Mouse (Mus musculus): ENCODE results near the gene Tarbp2. TPM values are rescaled to one million over a fixed set of nuclear protein-coding genes. Genes with fewer than 3 reads are reported as not detected.

Tarbp2 gene
- polyA plus RNA-seq, 1 experiment = 54.9 TPM

DNA sequence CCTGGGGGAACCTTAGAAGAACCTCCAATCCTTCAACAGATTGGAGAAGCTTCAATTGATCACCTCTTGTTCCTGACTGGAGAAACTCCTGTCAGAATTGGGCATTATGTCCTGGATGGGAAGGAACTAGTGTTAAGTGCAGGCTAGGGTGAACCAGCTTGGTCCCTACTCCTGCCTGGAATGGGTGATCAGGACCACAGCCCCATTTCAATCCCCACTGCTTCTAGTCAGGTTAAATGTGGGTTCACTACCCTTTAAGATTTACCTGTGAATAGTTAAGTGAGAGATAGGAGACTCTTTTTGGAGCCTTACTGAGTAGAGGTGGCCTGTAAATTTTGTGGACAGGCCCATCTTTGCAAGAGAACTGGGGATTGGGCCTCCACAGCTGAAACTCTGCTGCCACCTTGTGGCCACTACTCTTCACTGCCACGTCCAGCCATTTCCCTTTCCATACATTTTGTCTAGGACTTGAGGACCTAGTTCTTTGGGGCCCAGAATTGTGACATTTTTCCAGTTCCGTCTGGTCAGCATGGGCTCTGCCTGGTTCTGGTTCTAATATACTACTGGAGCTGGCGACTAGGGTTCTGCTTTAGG lies 7.0 kb downstream of the Tarbp2 start, which contains the start of gene Npff:
Gene Npff, minus strand, starts transcription at position 51 of the 594 bp plus-strand sequence.
- TF ChIP-seq POLR2A (IDR thresholded peaks at IDR 0.05; ENCODE audit: low read depth, low read length) (no peak), CTCF (conservative IDR thresholded peaks at IDR 0.05; ENCODE audit: insufficient read depth, insufficient read length, low read depth, low read length) (peak; percentile 95)
- Histone ChIP-seq H3K4me3 (ENCODE audit: insufficient read depth, low read depth, low read length) (no peak within 1 kb of the TSS), H3K4me1 (ENCODE audit: control insufficient read depth, insufficient read depth, low read length) (no peaks in the 10 kb centered on the region), H3K27me3 (replicated peaks; ENCODE audit: control insufficient read depth, insufficient read depth, low read length) (no peaks in the 10 kb centered on the region), H3K27ac (ENCODE audit: insufficient read depth, low read depth, low read length) (no peak within 1 kb of the TSS), H3K36me3 (ENCODE audit: control insufficient read depth, insufficient read depth, low read length) (no peaks in the 10 kb centered on the region; the same call in none of the 2 replicates)
- DNase-seq = peak; percentile 71
- 6% methylated on average over 3 of the region's 3 CpGs for WGBS

DNA sequence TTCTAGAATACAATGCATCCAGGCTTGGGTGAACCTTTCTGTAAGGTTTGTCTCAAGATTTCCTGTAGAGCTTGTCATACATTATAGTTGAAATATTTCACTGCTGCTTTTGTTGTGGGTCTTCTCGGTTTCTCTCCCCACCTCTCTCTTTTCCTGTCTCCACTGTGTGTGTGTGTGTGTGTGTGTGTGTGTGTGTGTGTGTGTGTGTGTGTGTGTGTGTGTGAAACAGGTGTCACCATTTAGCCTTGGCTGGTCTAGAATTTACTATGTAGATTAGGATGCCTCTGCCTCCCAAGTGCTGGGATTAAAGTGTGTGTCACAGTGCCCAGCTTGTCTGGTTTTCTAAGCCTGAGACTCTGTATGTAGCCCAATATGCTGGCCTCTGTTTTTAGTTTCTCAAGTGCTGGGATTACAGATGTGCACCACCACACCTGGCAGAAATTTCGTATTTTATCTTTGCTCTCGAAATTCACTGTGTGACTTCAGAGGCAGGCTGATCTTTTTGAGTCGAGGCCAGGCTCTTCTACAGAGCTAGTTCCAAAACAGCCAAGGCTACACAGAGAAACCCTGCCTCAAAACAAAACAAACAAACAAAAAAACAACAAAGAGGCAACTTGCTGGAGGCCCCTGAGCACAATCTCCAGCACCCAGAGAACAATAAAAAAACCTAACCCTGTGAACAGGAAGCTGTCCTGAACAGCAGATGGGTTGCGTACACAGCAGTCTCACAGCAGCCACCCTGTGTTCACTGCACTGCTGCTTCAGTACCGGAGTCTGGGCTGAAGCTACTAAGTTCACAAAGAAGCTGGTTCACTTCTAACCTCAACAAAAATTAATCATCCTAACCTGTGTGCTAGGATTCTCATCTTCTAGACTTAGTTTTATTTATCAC lies 8.4 kb downstream of the Tarbp2 start:
- Histone ChIP-seq H3K4me1 (ENCODE audit: control insufficient read depth, insufficient read depth, low read length) (no peaks in the 10 kb centered on the region), H3K4me3 (ENCODE audit: insufficient read depth, low read depth, low read length) (no peak overlapping the region), H3K36me3 (ENCODE audit: control insufficient read depth, insufficient read depth, low read length) (no peaks in the 10 kb centered on the region; the same call in none of the 2 replicates), H3K27me3 (replicated peaks; ENCODE audit: control insufficient read depth, insufficient read depth, low read length) (no peaks in the 10 kb centered on the region), H3K27ac (ENCODE audit: insufficient read depth, low read depth, low read length) (no peak overlapping the region)
- 78% methylated on average over 6 of the region's 6 CpGs for WGBS
- DNase-seq = no peak
- no peak for TF ChIP-seq POLR2A (IDR thresholded peaks at IDR 0.05; ENCODE audit: low read depth, low read length)
- no peak for TF ChIP-seq CTCF (conservative IDR thresholded peaks at IDR 0.05; ENCODE audit: insufficient read depth, insufficient read length, low read depth, low read length)

DNA sequence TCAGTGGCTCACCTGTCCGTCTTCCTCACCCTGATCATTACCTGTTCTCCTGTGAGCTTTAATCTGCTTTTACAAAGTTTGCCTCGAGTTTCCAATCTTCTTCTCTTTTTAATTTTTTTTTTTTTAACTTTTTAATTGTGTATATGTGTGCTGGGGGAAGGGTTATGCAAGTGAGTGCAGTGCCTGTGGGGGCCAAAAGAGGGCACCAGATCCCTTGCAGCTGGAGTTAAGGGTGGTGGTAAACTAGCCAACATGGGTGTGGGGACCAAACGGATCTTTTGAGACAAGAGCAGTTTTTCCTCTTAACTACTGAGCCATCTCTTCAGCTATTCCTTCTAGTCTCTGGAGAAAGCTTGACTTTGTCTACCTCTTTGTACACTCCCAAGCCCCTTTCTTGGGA lies 9.9 kb downstream of the Tarbp2 start:
- 87% methylated on average over 3 of the region's 3 CpGs for WGBS
- DNase-seq = no peak

DNA sequence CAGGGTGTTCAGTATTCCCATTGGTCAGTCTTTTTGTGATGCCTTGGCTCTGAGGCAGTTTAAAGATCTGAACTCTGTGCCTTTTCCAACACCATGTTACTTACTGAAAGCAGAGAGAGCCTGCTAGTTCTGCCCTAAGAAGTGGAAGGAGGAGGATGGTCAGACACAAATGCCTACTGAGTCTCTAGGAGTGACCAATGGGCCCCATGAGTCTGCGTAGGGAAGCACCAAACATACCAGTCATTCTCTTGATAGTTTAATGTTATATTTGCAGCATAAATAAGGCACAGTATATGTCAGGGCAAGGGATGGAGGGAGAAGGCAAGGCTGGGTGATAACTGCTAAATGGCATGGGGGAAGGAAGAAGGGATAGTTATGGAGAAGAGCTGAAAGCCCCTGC lies 10.4 kb downstream of the Tarbp2 start:
- 97% methylated on average over 1 of the region's 1 CpGs for WGBS
- Histone ChIP-seq H3K4me1 (ENCODE audit: control insufficient read depth, insufficient read depth, low read length) (no peaks in the 10 kb centered on the region), H3K27ac (ENCODE audit: insufficient read depth, low read depth, low read length) (no peak overlapping the region), H3K36me3 (ENCODE audit: control insufficient read depth, insufficient read depth, low read length) (peaks cover 4% of the 10 kb centered on the region), H3K4me3 (ENCODE audit: insufficient read depth, low read depth, low read length) (no peak overlapping the region), H3K27me3 (replicated peaks; ENCODE audit: control insufficient read depth, insufficient read depth, low read length) (no peaks in the 10 kb centered on the region)
- no peak for DNase-seq
- TF ChIP-seq POLR2A (IDR thresholded peaks at IDR 0.05; ENCODE audit: low read depth, low read length) (no peak), CTCF (conservative IDR thresholded peaks at IDR 0.05; ENCODE audit: insufficient read depth, insufficient read length, low read depth, low read length) (no peak)

More for the DNA sequence above, 9.9 kb downstream of the Tarbp2 start:
- no peaks in the 10 kb centered on the region for H3K4me1 ChIP-seq (ENCODE audit: control insufficient read depth, insufficient read depth, low read length)
- no peak for TF ChIP-seq POLR2A (IDR thresholded peaks at IDR 0.05; ENCODE audit: low read depth, low read length)
- peak; percentile 58 for TF ChIP-seq CTCF (conservative IDR thresholded peaks at IDR 0.05; ENCODE audit: insufficient read depth, insufficient read length, low read depth, low read length)
- no peak overlapping the region for H3K4me3 ChIP-seq (ENCODE audit: insufficient read depth, low read depth, low read length)
- H3K27ac ChIP-seq (ENCODE audit: insufficient read depth, low read depth, low read length) = no peak overlapping the region
- H3K27me3 ChIP-seq (replicated peaks; ENCODE audit: control insufficient read depth, insufficient read depth, low read length) = no peaks in the 10 kb centered on the region
- H3K36me3 ChIP-seq (ENCODE audit: control insufficient read depth, insufficient read depth, low read length) = peaks cover 4% of the 10 kb centered on the region

DNA sequence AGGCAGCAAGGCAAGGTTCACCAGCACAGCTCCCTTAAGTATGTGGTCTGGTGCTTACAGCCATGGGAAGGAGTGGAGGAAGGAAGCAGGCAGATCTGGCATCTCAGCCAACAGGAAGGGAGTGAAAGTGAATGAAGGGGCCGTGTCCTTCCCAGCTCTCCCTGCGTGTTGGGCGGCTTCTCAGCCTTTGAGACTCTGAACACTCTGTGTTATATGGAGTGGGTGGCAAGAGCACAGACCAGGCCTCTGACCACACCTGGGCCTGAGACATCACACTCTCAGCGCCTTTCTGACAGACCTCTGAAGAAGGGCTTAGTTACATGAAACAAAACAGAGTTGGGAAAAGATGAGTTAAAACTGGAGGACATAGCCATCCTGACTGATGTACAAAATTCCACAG lies 12.6 kb downstream of the Tarbp2 start:
- Histone ChIP-seq H3K36me3 (ENCODE audit: control insufficient read depth, insufficient read depth, low read length) (peaks cover 7% of the 10 kb centered on the region), H3K27me3 (replicated peaks; ENCODE audit: control insufficient read depth, insufficient read depth, low read length) (no peaks in the 10 kb centered on the region), H3K4me1 (ENCODE audit: control insufficient read depth, insufficient read depth, low read length) (no peaks in the 10 kb centered on the region), H3K27ac (ENCODE audit: insufficient read depth, low read depth, low read length) (no peak overlapping the region), H3K4me3 (ENCODE audit: insufficient read depth, low read depth, low read length) (no peak overlapping the region)
- no peak for DNase-seq
- TF ChIP-seq POLR2A (IDR thresholded peaks at IDR 0.05; ENCODE audit: low read depth, low read length) (no peak), CTCF (conservative IDR thresholded peaks at IDR 0.05; ENCODE audit: insufficient read depth, insufficient read length, low read depth, low read length) (no peak)
- WGBS = 73% methylated on average over 4 of the region's 4 CpGs

DNA sequence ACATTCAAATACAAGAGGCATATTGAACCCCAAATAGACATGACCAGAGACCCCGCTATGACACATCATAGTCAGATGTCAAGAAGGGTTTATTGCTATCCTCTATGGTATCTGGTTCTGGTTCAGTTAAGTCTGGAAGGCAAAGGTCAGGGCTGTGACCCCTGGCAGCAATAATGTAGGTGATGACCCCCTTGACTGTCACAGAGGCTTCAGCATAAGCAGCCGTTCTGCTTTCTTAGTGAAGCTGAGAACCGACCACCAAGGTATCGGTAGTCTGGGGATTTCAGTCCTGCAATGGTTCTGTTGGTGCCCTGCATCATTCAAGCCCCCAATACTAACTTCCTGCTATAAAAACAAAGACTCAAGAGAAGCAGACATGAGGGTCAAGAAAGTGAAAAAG lies 13.6 kb downstream of the Tarbp2 start:
- DNase-seq = no peak
- H3K27me3 ChIP-seq (replicated peaks; ENCODE audit: control insufficient read depth, insufficient read depth, low read length) = no peaks in the 10 kb centered on the region
- WGBS = 59% methylated on average over 4 of the region's 4 CpGs
- no peak overlapping the region for H3K4me3 ChIP-seq (ENCODE audit: insufficient read depth, low read depth, low read length)
- no peaks in the 10 kb centered on the region for H3K4me1 ChIP-seq (ENCODE audit: control insufficient read depth, insufficient read depth, low read length)
- no peak for TF ChIP-seq POLR2A (IDR thresholded peaks at IDR 0.05; ENCODE audit: low read depth, low read length)
- no peak for TF ChIP-seq CTCF (conservative IDR thresholded peaks at IDR 0.05; ENCODE audit: insufficient read depth, insufficient read length, low read depth, low read length)
- H3K27ac ChIP-seq (ENCODE audit: insufficient read depth, low read depth, low read length) = no peak overlapping the region
- H3K36me3 ChIP-seq (ENCODE audit: control insufficient read depth, insufficient read depth, low read length) = peaks cover 7% of the 10 kb centered on the region
